Mouse (Mus musculus) bone marrow macrophage, adult 2 months (primary cell): ENCODE results near the gene 9230112D13Rik.

ENCODE experiments used
- CTCF ChIP-seq: IDR thresholded peaks from 2 replicates; pipeline ENCODE4 v1.5.1; 2012; ENCODE audit warnings: low read depth, mild to moderate bottlenecking, low read length, moderate library complexity
- POLR2A ChIP-seq: IDR thresholded peaks from 2 replicates; pipeline ENCODE4 v1.6.1; 2012; ENCODE audit warnings: mild to moderate bottlenecking, low read depth, low read length, borderline replicate concordance

- TF ChIP-seq CTCF (no peak), POLR2A (no peak)
Measured at GRCm38 (mm10) chr14:34500309-34500708, 22.3 kb downstream of the 9230112D13Rik start.
